Mouse (Mus musculus): Measurements from ENCODE around the gene Ep400.

GRCm38 (mm10) chr5:110624319-110624718 is 146.2 kb downstream of the Ep400 start:
- TF ChIP-seq GATA1 (IDR thresholded peaks at IDR 0.05; ENCODE audit: borderline replicate concordance, low read length): no peak
- TF ChIP-seq FLI1 (IDR thresholded peaks at IDR 0.05; ENCODE audit: low read length): no peak
